Mouse (Mus musculus): Measurements from ENCODE around the gene Ctrc.

GRCm38 (mm10) chr4:141822089-141822488 lies 24.1 kb downstream of the Ctrc start:
- peak; percentile 15; the same call in 1 of the 2 replicates for TF ChIP-seq CTCF (IDR thresholded peaks at IDR 0.05; ENCODE audit: control insufficient read depth, insufficient read depth, insufficient replicate concordance, low read depth, low read length)
- no peak for TF ChIP-seq POLR2A (IDR thresholded peaks at IDR 0.05; ENCODE audit: control insufficient read depth, low read depth, low read length)

Data from testis, adult 2 months (tissue).